Mouse (Mus musculus): Measurements from ENCODE around the gene Usp6nl. TPM values are rescaled to one million over a fixed set of nuclear protein-coding genes. Genes with fewer than 3 reads are reported as not detected.

Gene Usp6nl
- polyA plus RNA-seq, 2 experiments = 7.5 to 11.9 TPM

DNA sequence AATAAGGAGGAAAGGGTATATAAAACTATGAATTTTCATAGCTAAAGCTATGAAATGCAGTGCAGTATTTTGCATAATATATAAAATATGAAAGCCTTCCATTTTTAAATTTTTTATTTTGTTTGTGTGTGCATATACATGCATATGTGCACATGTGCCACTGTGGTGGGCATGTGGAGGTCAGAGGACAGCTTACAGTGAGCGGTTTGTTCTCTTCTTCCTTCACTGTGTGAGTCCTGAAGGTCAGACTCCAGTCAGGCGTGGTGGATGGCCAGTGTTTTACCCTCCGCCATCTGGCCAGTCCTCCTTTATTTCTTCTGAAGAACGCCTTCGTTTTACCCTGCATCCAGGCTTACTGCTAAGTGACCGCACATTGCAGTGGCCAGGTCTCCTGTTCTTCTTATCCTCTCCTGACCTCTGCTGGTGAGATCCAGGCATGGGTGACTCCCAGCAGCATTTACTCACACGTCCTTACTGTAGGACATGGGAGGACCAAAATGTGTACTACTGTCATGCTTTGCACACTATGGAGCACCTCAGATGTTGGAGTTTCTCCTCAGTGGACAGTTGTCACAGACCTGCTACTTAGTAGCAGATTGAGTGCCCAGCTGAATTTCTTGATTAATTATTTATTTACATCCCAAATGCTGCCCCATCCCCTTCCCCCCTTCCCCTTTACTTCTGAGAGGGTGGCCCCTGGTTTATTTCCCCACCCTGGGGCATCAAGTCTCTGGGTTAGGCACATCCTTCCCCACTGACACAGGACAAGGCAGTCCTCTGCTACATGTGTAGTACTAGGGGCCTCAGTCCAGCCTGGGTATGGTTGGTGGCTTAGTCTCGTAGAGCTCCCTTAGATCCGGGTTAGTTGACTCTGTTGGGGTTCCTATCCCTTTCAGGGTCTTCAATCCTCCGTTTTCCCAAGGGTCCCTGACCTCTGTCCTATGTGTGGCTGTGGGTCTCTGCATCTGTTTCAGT is 82.9 kb downstream of the Usp6nl start:
- ATAC-seq (ENCODE audit: low FRiP score, low read depth) (peak; percentile 82), DNase-seq (ENCODE audit: low spot score) (peak; percentile 84)
- Histone ChIP-seq H3K4me1 (ENCODE audit: control insufficient read depth, insufficient read depth, low read length) (peaks cover 6% of the 10 kb centered on the region; the same call in 1 of the 2 replicates), H3K36me3 (ENCODE audit: control insufficient read depth, insufficient read depth, low read length) (no peaks in the 10 kb centered on the region), H3K4me2 (replicated peaks; ENCODE audit: low read depth, low read length, severe bottlenecking) (no peak overlapping the region), H3K4me3 (replicated peaks; ENCODE audit: low read length) (no peak overlapping the region), H3K27ac (replicated peaks; ENCODE audit: low read depth, low read length) (no peak overlapping the region), H3K27me3 (ENCODE audit: control insufficient read depth, insufficient read depth, low read length) (no peaks in the 10 kb centered on the region), H3K9ac (ENCODE audit: low read depth, low read length, severe bottlenecking) (no peak overlapping the region), H3K9me3 (ENCODE audit: control insufficient read depth, low read length) (no peaks in the 10 kb centered on the region)
- no peak for TF ChIP-seq POLR2A (IDR thresholded peaks at IDR 0.05; ENCODE audit: borderline replicate concordance, extremely low read depth, insufficient read depth, insufficient read length)
- WGBS = 40% methylated on average over 10 of the region's 10 CpGs

- no peak overlapping the region for H3K9ac ChIP-seq (ENCODE audit: low read depth, low read length, severe bottlenecking)
- H3K9me3 ChIP-seq (ENCODE audit: control insufficient read depth, low read length) = no peaks in the 10 kb centered on the region
- no peak for DNase-seq (ENCODE audit: low spot score)
- ATAC-seq (ENCODE audit: low FRiP score, low read depth) = no peak
- TF ChIP-seq POLR2A (IDR thresholded peaks at IDR 0.05; ENCODE audit: borderline replicate concordance, extremely low read depth, insufficient read depth, insufficient read length) = no peak
- no peak overlapping the region for H3K27ac ChIP-seq (replicated peaks; ENCODE audit: low read depth, low read length)
- H3K36me3 ChIP-seq (ENCODE audit: control insufficient read depth, insufficient read depth, low read length) = peaks cover 4% of the 10 kb centered on the region; the same call in 1 of the 2 replicates
- H3K4me1 ChIP-seq (ENCODE audit: control insufficient read depth, insufficient read depth, low read length) = peaks cover 6% of the 10 kb centered on the region; the same call in 1 of the 2 replicates
- H3K27me3 ChIP-seq (ENCODE audit: control insufficient read depth, insufficient read depth, low read length) = no peaks in the 10 kb centered on the region
- no peak overlapping the region for H3K4me3 ChIP-seq (replicated peaks; ENCODE audit: low read length)
- 50% methylated on average over 1 of the region's 1 CpGs for WGBS
- no peak overlapping the region for H3K4me2 ChIP-seq (replicated peaks; ENCODE audit: low read depth, low read length, severe bottlenecking)
These were observed 85.2 kb downstream of the Usp6nl start for GRCm38 (mm10) chr2:6407711-6408110.

DNA sequence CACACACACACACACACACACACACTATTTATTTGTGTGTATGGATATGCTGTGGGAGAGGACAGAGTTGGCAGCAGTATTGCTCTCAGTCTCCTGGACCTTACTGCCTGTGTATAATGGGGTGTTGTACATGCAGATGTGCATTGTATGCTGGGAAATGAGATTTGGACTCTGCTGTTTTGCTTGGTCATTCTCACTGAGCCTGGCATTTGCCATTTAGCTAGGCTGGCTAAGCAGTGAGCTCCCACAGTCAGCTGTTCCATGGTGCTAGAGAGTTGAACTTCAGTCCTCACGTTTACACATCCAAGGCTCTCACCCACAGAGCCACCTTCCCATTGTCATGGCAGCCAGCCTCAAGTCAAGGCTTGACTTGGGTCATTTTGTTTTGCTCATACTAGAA is 90.2 kb downstream of the Usp6nl start:
- H3K27ac ChIP-seq (replicated peaks; ENCODE audit: low read depth, low read length) = no peak overlapping the region
- 81% methylated on average over 1 of the region's 1 CpGs for WGBS
- H3K4me2 ChIP-seq (replicated peaks; ENCODE audit: low read depth, low read length, severe bottlenecking) = no peak overlapping the region
- H3K36me3 ChIP-seq (ENCODE audit: control insufficient read depth, insufficient read depth, low read length) = peaks cover 16% of the 10 kb centered on the region; the same call in 1 of the 2 replicates
- no peak overlapping the region for H3K9ac ChIP-seq (ENCODE audit: low read depth, low read length, severe bottlenecking)
- H3K4me3 ChIP-seq (replicated peaks; ENCODE audit: low read length) = no peak overlapping the region
- ATAC-seq (ENCODE audit: low FRiP score, low read depth) = no peak
- TF ChIP-seq POLR2A (IDR thresholded peaks at IDR 0.05; ENCODE audit: borderline replicate concordance, extremely low read depth, insufficient read depth, insufficient read length) = no peak
- H3K27me3 ChIP-seq (ENCODE audit: control insufficient read depth, insufficient read depth, low read length) = no peaks in the 10 kb centered on the region
- no peaks in the 10 kb centered on the region for H3K9me3 ChIP-seq (ENCODE audit: control insufficient read depth, low read length)
- H3K4me1 ChIP-seq (ENCODE audit: control insufficient read depth, insufficient read depth, low read length) = no peaks in the 10 kb centered on the region
- no peak for DNase-seq (ENCODE audit: low spot score)

- no peak for TF ChIP-seq POLR2A (IDR thresholded peaks at IDR 0.05; ENCODE audit: borderline replicate concordance, extremely low read depth, insufficient read depth, insufficient read length)
- Histone ChIP-seq H3K9me3 (ENCODE audit: control insufficient read depth, low read length) (no peaks in the 10 kb centered on the region), H3K27ac (replicated peaks; ENCODE audit: low read depth, low read length) (no peak overlapping the region), H3K36me3 (ENCODE audit: control insufficient read depth, insufficient read depth, low read length) (peaks cover 20% of the 10 kb centered on the region), H3K4me1 (ENCODE audit: control insufficient read depth, insufficient read depth, low read length) (no peaks in the 10 kb centered on the region), H3K4me3 (replicated peaks; ENCODE audit: low read length) (no peak overlapping the region), H3K4me2 (replicated peaks; ENCODE audit: low read depth, low read length, severe bottlenecking) (no peak overlapping the region), H3K27me3 (ENCODE audit: control insufficient read depth, insufficient read depth, low read length) (no peaks in the 10 kb centered on the region), H3K9ac (ENCODE audit: low read depth, low read length, severe bottlenecking) (no peak overlapping the region)
- no peak for ATAC-seq (ENCODE audit: low FRiP score, low read depth)
- DNase-seq (ENCODE audit: low spot score) = no peak
- 91% methylated on average over 2 of the region's 2 CpGs for WGBS
These were observed 91.3 kb downstream of the Usp6nl start for GRCm38 (mm10) chr2:6413723-6414122.

DNA sequence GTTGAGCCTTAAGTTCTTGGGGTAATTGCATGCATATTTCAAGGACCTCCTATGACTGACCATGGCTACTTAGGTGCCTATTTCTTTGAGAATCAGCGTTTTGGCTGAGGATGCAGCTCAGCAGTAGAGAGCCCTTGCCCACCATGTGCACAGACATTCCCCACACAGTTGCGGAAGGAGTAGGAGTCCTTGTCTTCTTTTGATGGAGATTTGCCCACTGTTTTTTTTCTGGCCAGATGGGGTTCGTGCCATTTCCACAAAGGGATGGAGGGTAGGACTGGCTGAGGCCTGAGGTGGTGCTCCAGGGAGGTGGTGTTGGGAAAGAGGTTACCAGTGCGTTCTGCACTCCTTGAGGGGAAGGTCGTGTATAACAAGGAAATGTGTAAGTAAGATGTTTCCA is 91.9 kb downstream of the Usp6nl start:
- no peak overlapping the region for H3K9ac ChIP-seq (ENCODE audit: low read depth, low read length, severe bottlenecking)
- peaks cover 21% of the 10 kb centered on the region for H3K36me3 ChIP-seq (ENCODE audit: control insufficient read depth, insufficient read depth, low read length)
- H3K4me2 ChIP-seq (replicated peaks; ENCODE audit: low read depth, low read length, severe bottlenecking) = no peak overlapping the region
- H3K4me3 ChIP-seq (replicated peaks; ENCODE audit: low read length) = no peak overlapping the region
- 89% methylated on average over 5 of the region's 5 CpGs for WGBS
- no peaks in the 10 kb centered on the region for H3K27me3 ChIP-seq (ENCODE audit: control insufficient read depth, insufficient read depth, low read length)
- no peaks in the 10 kb centered on the region for H3K4me1 ChIP-seq (ENCODE audit: control insufficient read depth, insufficient read depth, low read length)
- TF ChIP-seq POLR2A (IDR thresholded peaks at IDR 0.05; ENCODE audit: borderline replicate concordance, extremely low read depth, insufficient read depth, insufficient read length) = no peak
- DNase-seq (ENCODE audit: low spot score) = no peak
- no peaks in the 10 kb centered on the region for H3K9me3 ChIP-seq (ENCODE audit: control insufficient read depth, low read length)
- no peak for ATAC-seq (ENCODE audit: low FRiP score, low read depth)
- no peak overlapping the region for H3K27ac ChIP-seq (replicated peaks; ENCODE audit: low read depth, low read length)

Data from limb, embryonic 14.5 days (tissue).